Mouse (Mus musculus): ENCODE data around the gene Fam126b. TPM values are rescaled to one million over a fixed set of nuclear protein-coding genes. Genes with fewer than 3 reads are reported as not detected.
A peak's percentile ranks its signal among the peaks of the same experiment; 100 is the strongest.

Fam126b gene
- polyA plus RNA-seq, 1 experiment from 2014 or later, result 17.7 TPM

- no peak overlapping the region for H3K9ac ChIP-seq (replicated peaks; ENCODE audit: low read depth, low read length)
- peaks cover 25% of the 10 kb centered on the region for H3K36me3 ChIP-seq (ENCODE audit: control insufficient read depth, insufficient read depth)
- no peaks in the 10 kb centered on the region for H3K27me3 ChIP-seq (replicated peaks; ENCODE audit: control insufficient read depth, insufficient read depth, low read length)
- H3K9me3 ChIP-seq (ENCODE audit: control insufficient read depth, low read length), result no peaks in the 10 kb centered on the region
- H3K4me1 ChIP-seq (replicated peaks; ENCODE audit: control insufficient read depth, insufficient read depth, low read length), result no peaks in the 10 kb centered on the region
- no peak overlapping the region for H3K4me2 ChIP-seq (ENCODE audit: low read length)
- no peak overlapping the region for H3K4me3 ChIP-seq (replicated peaks; ENCODE audit: low read length)
- ATAC-seq, result no peak
- WGBS, result 82% methylated on average over 1 of the region's 1 CpGs
- no peak overlapping the region for H3K27ac ChIP-seq (ENCODE audit: low read length)
Observed at GRCm38 (mm10) chr1:58541386-58541785, 44.7 kb downstream of the Fam126b start.

DNA sequence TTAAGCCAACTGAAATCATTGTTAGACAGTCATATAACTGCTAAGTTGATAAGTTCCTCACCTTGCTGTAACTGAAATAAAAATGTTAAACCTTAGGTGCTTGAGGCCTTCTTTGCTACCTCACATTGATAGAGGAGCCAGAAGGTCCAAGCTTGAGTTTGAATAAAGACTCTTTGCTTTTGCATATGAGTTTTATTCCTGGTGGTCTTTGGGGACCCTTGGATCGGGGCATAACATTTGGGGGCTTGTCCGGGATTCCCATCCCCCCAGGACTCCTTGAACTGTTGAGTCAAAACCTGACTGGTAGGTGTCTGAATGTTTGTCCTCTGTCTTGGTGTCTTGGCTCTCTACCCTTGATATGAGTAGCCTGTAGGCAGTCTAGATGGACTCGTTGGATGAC lies 78.9 kb downstream of the Fam126b start:
- peaks cover 15% of the 10 kb centered on the region for H3K9me3 ChIP-seq (ENCODE audit: control insufficient read depth, low read length)
- H3K27me3 ChIP-seq (replicated peaks; ENCODE audit: control insufficient read depth, insufficient read depth, low read length), result no peaks in the 10 kb centered on the region
- H3K4me3 ChIP-seq (replicated peaks; ENCODE audit: low read length), result no peak overlapping the region
- H3K27ac ChIP-seq (ENCODE audit: low read length), result no peak overlapping the region
- H3K4me1 ChIP-seq (replicated peaks; ENCODE audit: control insufficient read depth, insufficient read depth, low read length), result peaks cover 18% of the 10 kb centered on the region
- no peak for ATAC-seq
- H3K36me3 ChIP-seq (ENCODE audit: control insufficient read depth, insufficient read depth), result peaks cover 6% of the 10 kb centered on the region
- WGBS, result 100% methylated on average over 3 of the region's 3 CpGs
- H3K4me2 ChIP-seq (ENCODE audit: low read length), result no peak overlapping the region
- no peak overlapping the region for H3K9ac ChIP-seq (replicated peaks; ENCODE audit: low read depth, low read length)

DNA sequence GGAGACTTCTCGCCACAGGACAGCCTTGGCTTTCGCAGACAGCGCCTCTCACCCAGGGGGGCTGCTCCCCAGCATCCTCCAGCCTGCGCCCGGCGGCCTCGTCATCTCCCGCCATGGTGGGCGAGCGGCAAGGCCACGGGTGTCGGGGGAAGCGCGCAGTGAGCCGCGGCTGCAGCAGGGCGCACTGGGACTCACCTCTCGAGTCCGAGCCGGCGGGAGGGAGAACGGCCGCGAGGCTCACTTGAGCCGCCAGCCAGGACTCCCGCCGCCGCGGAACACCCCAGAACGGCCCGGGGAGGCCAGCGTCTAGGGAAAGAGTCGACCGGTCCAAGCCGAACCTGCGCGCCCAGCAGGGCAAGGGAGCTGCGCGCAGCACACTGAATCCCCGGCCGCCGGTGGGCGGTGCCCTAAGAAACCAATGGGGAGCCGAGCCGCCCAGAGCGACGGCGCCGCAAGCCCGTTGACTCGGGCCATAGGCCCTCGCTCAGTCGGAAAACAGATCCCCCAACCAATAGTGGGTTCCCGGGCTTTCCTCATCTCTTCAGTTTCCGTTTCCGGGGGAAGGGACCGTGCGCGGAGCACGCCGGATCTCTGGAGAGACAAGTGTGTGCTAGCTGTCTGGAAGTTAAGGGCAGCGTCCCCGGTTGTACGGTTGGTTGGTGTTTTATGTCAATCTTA lies 81.4 kb downstream of the Fam126b start, which contains the start of gene Orc2:
Orc2 (minus strand) TSS at position 533 of the 678 bp plus-strand sequence.
- H3K4me2 ChIP-seq (ENCODE audit: low read length), result peak within 1 kb of the TSS; percentile 94
- H3K27ac ChIP-seq (ENCODE audit: low read length), result peak within 1 kb of the TSS; percentile 77
- peak within 1 kb of the TSS; percentile 86 for H3K9ac ChIP-seq (replicated peaks; ENCODE audit: low read depth, low read length)
- H3K9me3 ChIP-seq (ENCODE audit: control insufficient read depth, low read length), result peaks cover 15% of the 10 kb centered on the region
- peak; percentile 100 for ATAC-seq
- WGBS, result under 1% methylated on average over 56 of the region's 64 CpGs
- no peaks in the 10 kb centered on the region for H3K27me3 ChIP-seq (replicated peaks; ENCODE audit: control insufficient read depth, insufficient read depth, low read length)
- peaks cover 18% of the 10 kb centered on the region for H3K4me1 ChIP-seq (replicated peaks; ENCODE audit: control insufficient read depth, insufficient read depth, low read length)
- H3K4me3 ChIP-seq (replicated peaks; ENCODE audit: low read length), result peak within 1 kb of the TSS; percentile 100
- peaks cover 13% of the 10 kb centered on the region for H3K36me3 ChIP-seq (ENCODE audit: control insufficient read depth, insufficient read depth)

GRCm38 (mm10) chr1:58503793-58504370 lies 82.2 kb downstream of the Fam126b start:
- H3K9me3 ChIP-seq (ENCODE audit: control insufficient read depth, low read length), result peaks cover 12% of the 10 kb centered on the region
- H3K4me1 ChIP-seq (replicated peaks; ENCODE audit: control insufficient read depth, insufficient read depth, low read length), result peaks cover 18% of the 10 kb centered on the region
- H3K4me2 ChIP-seq (ENCODE audit: low read length), result peak overlapping the region; percentile 94
- no peaks in the 10 kb centered on the region for H3K27me3 ChIP-seq (replicated peaks; ENCODE audit: control insufficient read depth, insufficient read depth, low read length)
- H3K9ac ChIP-seq (replicated peaks; ENCODE audit: low read depth, low read length), result peak overlapping the region; percentile 86
- no peak overlapping the region; the same call in 1 of the 2 replicates for H3K27ac ChIP-seq (ENCODE audit: low read length)
- peaks cover 18% of the 10 kb centered on the region for H3K36me3 ChIP-seq (ENCODE audit: control insufficient read depth, insufficient read depth)
- H3K4me3 ChIP-seq (replicated peaks; ENCODE audit: low read length), result peak overlapping the region; percentile 100
- WGBS, result 25% methylated on average over 9 of the region's 9 CpGs
- ATAC-seq, result no peak

GRCm38 (mm10) chr1:58503134-58503533 lies 83.0 kb downstream of the Fam126b start:
- Histone ChIP-seq H3K4me2 (ENCODE audit: low read length) (no peak overlapping the region), H3K27me3 (replicated peaks; ENCODE audit: control insufficient read depth, insufficient read depth, low read length) (no peaks in the 10 kb centered on the region), H3K4me3 (replicated peaks; ENCODE audit: low read length) (no peak overlapping the region), H3K36me3 (ENCODE audit: control insufficient read depth, insufficient read depth) (peaks cover 18% of the 10 kb centered on the region), H3K27ac (ENCODE audit: low read length) (no peak overlapping the region), H3K4me1 (replicated peaks; ENCODE audit: control insufficient read depth, insufficient read depth, low read length) (peaks cover 18% of the 10 kb centered on the region), H3K9me3 (ENCODE audit: control insufficient read depth, low read length) (peaks cover 10% of the 10 kb centered on the region), H3K9ac (replicated peaks; ENCODE audit: low read depth, low read length) (no peak overlapping the region)
- no peak for ATAC-seq

DNA sequence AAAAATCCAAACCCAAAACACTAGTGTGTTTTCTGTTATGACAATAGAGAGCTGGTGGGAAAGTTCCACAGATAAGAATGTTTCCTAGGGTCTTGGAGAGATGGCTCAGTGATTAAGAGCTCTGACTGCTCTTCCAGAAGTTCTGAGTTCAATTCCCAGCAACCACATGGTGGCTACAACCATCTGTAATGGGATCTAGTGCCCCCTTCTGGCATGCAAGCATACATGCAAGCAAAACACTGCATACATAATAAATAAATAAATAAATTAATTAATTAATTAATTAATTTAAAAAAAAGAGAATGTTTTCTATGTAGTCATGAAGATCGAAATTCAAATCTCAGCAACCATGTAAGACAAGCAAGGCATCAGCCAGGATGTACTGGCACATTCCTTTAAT lies 87.4 kb downstream of the Fam126b start:
- no peak overlapping the region for H3K4me2 ChIP-seq (ENCODE audit: low read length)
- H3K27ac ChIP-seq (ENCODE audit: low read length), result no peak overlapping the region
- H3K9me3 ChIP-seq (ENCODE audit: control insufficient read depth, low read length), result no peaks in the 10 kb centered on the region
- ATAC-seq, result no peak
- H3K4me3 ChIP-seq (replicated peaks; ENCODE audit: low read length), result no peak overlapping the region
- H3K36me3 ChIP-seq (ENCODE audit: control insufficient read depth, insufficient read depth), result peaks cover 29% of the 10 kb centered on the region
- H3K9ac ChIP-seq (replicated peaks; ENCODE audit: low read depth, low read length), result no peak overlapping the region
- 100% methylated on average over 1 of the region's 1 CpGs for WGBS
- H3K4me1 ChIP-seq (replicated peaks; ENCODE audit: control insufficient read depth, insufficient read depth, low read length), result peaks cover 9% of the 10 kb centered on the region
- no peaks in the 10 kb centered on the region for H3K27me3 ChIP-seq (replicated peaks; ENCODE audit: control insufficient read depth, insufficient read depth, low read length)

DNA sequence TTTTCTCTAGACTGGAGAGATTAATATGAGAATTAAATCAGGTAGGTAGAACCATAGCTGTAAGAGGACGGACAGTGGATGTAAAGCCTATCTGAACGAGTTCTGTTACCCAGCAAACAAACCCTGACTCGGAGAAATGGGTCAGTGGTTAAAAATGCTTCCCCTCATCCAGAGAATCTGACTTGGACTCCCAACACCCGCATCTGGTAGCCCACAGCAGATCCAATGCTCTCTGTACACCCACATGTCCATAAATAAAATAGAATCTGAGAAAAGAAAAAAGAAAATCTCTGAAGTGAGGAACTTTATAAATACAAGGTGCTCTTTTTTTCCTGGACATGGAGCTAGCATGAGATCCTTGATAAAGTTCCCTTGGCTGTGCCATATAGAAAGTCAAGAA lies 88.4 kb downstream of the Fam126b start:
- H3K4me3 ChIP-seq (replicated peaks; ENCODE audit: low read length), result no peak overlapping the region
- no peaks in the 10 kb centered on the region for H3K4me1 ChIP-seq (replicated peaks; ENCODE audit: control insufficient read depth, insufficient read depth, low read length)
- H3K27ac ChIP-seq (ENCODE audit: low read length), result no peak overlapping the region
- no peak for ATAC-seq
- WGBS, result 95% methylated on average over 4 of the region's 4 CpGs
- no peaks in the 10 kb centered on the region for H3K9me3 ChIP-seq (ENCODE audit: control insufficient read depth, low read length)
- H3K27me3 ChIP-seq (replicated peaks; ENCODE audit: control insufficient read depth, insufficient read depth, low read length), result no peaks in the 10 kb centered on the region
- peaks cover 29% of the 10 kb centered on the region for H3K36me3 ChIP-seq (ENCODE audit: control insufficient read depth, insufficient read depth)
- no peak overlapping the region for H3K4me2 ChIP-seq (ENCODE audit: low read length)
- no peak overlapping the region for H3K9ac ChIP-seq (replicated peaks; ENCODE audit: low read depth, low read length)

DNA sequence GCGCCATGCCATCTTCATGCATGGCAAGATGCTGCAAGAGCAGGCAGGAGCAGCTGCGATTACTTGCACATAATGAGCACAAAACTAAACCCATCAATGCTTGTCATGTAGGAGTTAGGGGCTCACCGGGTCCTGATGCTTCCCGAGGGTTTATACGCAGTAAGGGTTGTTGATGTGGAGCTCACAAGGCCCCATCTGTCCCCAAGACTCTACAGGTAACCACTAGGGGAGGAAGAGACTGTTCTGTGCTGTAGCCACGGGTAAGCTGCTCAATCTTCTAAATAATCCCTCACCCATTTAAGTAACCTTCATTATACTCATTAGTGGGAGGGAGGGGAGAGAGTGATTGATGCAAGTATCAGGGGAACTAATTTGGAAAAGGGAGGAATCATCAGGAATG lies 90.5 kb downstream of the Fam126b start:
- ATAC-seq, result no peak
- peaks cover 42% of the 10 kb centered on the region for H3K36me3 ChIP-seq (ENCODE audit: control insufficient read depth, insufficient read depth)
- H3K27me3 ChIP-seq (replicated peaks; ENCODE audit: control insufficient read depth, insufficient read depth, low read length), result no peaks in the 10 kb centered on the region
- H3K9me3 ChIP-seq (ENCODE audit: control insufficient read depth, low read length), result no peaks in the 10 kb centered on the region
- no peak overlapping the region for H3K4me2 ChIP-seq (ENCODE audit: low read length)
- H3K27ac ChIP-seq (ENCODE audit: low read length), result no peak overlapping the region
- no peak overlapping the region for H3K4me3 ChIP-seq (replicated peaks; ENCODE audit: low read length)
- H3K4me1 ChIP-seq (replicated peaks; ENCODE audit: control insufficient read depth, insufficient read depth, low read length), result no peaks in the 10 kb centered on the region
- 94% methylated on average over 6 of the region's 6 CpGs for WGBS
- no peak overlapping the region for H3K9ac ChIP-seq (replicated peaks; ENCODE audit: low read depth, low read length)

GRCm38 (mm10) chr1:58482647-58483046 lies 103.5 kb downstream of the Fam126b start:
- Histone ChIP-seq H3K9me3 (ENCODE audit: control insufficient read depth, low read length) (no peaks in the 10 kb centered on the region), H3K4me1 (replicated peaks; ENCODE audit: control insufficient read depth, insufficient read depth, low read length) (no peaks in the 10 kb centered on the region), H3K4me2 (ENCODE audit: low read length) (no peak overlapping the region), H3K9ac (replicated peaks; ENCODE audit: low read depth, low read length) (no peak overlapping the region), H3K36me3 (ENCODE audit: control insufficient read depth, insufficient read depth) (peaks cover 34% of the 10 kb centered on the region), H3K4me3 (replicated peaks; ENCODE audit: low read length) (no peak overlapping the region), H3K27me3 (replicated peaks; ENCODE audit: control insufficient read depth, insufficient read depth, low read length) (no peaks in the 10 kb centered on the region), H3K27ac (ENCODE audit: low read length) (no peak overlapping the region)
- ATAC-seq, result no peak
- WGBS, result 95% methylated on average over 4 of the region's 4 CpGs
